Mouse (Mus musculus) erythroblast, embryonic 14.5 days (primary cell): ENCODE results near the gene Fgg. TPM values are rescaled to one million over a fixed set of nuclear protein-coding genes. Genes with fewer than 3 reads are reported as not detected.

ENCODE experiments used
- H3K27me3 ChIP-seq: 2 replicates; pipeline ENCODE4 v1.6.1; 2012; ENCODE audit warnings: inconsistent platforms; ENCODE audit not compliant: control insufficient read depth
- H3K36me3 ChIP-seq: 2 replicates; pipeline ENCODE4 v1.6.1; 2012; ENCODE audit warnings: mild to moderate bottlenecking, inconsistent platforms; ENCODE audit not compliant: control insufficient read depth
- H3K4me1 ChIP-seq: 2 replicates; pipeline ENCODE4 v1.6.1; 2012; ENCODE audit warnings: inconsistent platforms; ENCODE audit not compliant: control insufficient read depth
- H3K4me3 ChIP-seq: replicated peaks from 2 replicates; pipeline ENCODE3; 2012; ENCODE audit warnings: moderate library complexity, mild to moderate bottlenecking, inconsistent platforms
- H3K9me3 ChIP-seq: 2 replicates; pipeline ENCODE4 v1.6.1; 2012; ENCODE audit warnings: low read length, inconsistent platforms, mixed read lengths; ENCODE audit not compliant: control insufficient read depth
- GATA1 ChIP-seq: IDR thresholded peaks from 2 replicates; pipeline ENCODE4 v1.6.1; 2012; ENCODE audit warnings: low read length, inconsistent platforms, mixed read lengths
- TAL1 ChIP-seq: IDR thresholded peaks from 3 replicates; pipeline ENCODE4 v1.6.1; 2012; ENCODE audit warnings: low read length, inconsistent platforms, mixed read lengths
- polyA plus RNA-seq: library from polyadenylated mRNA; stranded (reverse); fragments of >175 nt; gene quantifications from 2 replicates; pipeline ENCODE4 v1.2.3, GENCODE M21; 2012

The Fgg gene
- 0.06 TPM in 1 of 2 replicates, not detected in the other for polyA plus RNA-seq

DNA sequence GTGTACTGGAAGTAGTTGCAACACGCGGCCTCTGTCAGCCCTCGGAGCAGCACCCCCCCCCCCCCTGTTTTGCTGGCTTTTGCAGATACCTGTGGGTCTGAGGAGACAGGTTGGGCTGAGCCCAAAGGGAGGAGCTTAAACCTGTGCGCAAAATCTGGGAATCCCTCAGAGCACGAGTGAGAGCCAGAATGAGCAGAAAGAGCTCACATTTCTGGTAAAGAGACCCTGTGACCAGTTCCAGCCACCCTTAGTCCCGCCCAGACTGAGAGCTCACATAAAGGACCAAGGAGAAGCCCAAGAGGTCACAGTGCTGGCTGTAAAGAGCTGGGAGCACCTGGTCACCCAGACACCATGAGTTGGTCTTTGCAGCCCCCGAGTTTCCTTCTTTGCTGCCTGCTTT lies at the start of gene Fgg:
Gene Fgg, plus strand, starts transcription at position 168 of the 400 bp plus-strand sequence.
- no peaks in the 10 kb centered on the region; the same call in 1 of the 2 replicates for H3K36me3 ChIP-seq
- H3K4me3 ChIP-seq: peak within 1 kb of the TSS; percentile 19
- H3K27me3 ChIP-seq: no peaks in the 10 kb centered on the region
- no peaks in the 10 kb centered on the region for H3K9me3 ChIP-seq
- TF ChIP-seq GATA1 (no peak), TAL1 (no peak)
- H3K4me1 ChIP-seq: no peaks in the 10 kb centered on the region

DNA sequence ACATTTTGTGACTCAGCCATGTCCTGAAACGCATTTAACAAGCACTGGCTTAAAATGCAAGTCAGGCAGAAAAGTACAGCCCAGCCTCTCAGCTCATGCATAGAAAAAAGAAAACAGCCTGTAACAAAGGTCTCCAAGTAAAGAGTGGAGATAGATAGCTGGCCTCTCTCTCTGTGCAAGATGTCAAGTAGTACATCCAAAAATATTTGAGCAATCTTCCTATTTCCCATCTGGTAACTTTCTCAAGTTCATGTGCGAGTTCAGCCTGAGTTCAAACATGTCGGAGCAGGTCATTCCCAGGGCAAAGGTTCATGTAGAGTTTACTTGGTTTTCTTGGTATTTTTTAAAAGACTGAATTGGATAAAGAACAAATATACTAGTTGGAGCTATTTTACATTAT lies 36.5 kb upstream of the Fgg start:
- Histone ChIP-seq H3K4me1 (no peaks in the 10 kb centered on the region), H3K27me3 (no peaks in the 10 kb centered on the region), H3K9me3 (no peaks in the 10 kb centered on the region), H3K4me3 (no peak overlapping the region), H3K36me3 (no peaks in the 10 kb centered on the region)
- TF ChIP-seq TAL1: no peak
- no peak for TF ChIP-seq GATA1

DNA sequence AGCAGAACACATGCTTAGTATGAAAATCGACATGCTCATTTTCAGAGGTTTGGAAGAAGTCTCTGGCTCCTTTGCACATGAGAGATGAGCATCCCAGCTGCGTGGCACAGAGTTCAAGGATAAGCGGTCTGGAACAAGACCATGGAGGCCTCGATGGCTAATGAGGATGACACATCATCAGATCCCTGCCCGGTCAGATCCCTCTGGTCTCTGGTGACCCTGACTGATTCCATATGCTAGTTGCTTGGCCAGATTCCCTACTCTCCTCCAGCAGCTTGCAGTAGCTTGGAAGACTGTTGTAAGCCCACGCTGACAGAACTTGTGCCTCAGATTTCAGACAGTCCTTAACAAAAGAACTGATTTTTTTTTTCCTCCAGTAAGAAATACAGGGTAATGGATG lies 26.7 kb upstream of the Fgg start:
- TF ChIP-seq GATA1: no peak
- no peak for TF ChIP-seq TAL1
- H3K4me3 ChIP-seq: no peak overlapping the region
- H3K27me3 ChIP-seq: no peaks in the 10 kb centered on the region
- no peaks in the 10 kb centered on the region for H3K4me1 ChIP-seq
- no peaks in the 10 kb centered on the region for H3K36me3 ChIP-seq
- no peaks in the 10 kb centered on the region for H3K9me3 ChIP-seq

DNA sequence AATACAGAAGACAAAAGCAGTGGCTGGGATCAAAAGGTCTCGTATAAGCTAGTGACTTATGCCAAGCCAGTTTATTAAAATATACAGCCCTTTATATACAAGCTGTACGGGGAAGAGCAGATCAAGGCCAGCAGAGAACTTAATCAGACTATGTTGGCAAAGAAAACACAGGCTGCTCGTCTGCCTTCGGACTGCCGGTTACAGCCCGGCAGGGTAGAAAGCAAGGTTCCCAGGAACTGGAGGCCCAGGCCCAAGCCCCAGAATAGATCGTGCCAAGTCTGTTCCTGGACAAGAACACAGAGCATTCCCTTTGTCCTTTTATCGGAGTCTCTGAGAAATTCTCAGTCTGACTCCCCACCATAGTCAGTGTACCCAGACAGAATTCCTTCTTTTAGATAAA lies 25.7 kb upstream of the Fgg start:
- Histone ChIP-seq H3K36me3 (no peaks in the 10 kb centered on the region), H3K4me3 (no peak overlapping the region), H3K9me3 (no peaks in the 10 kb centered on the region), H3K27me3 (no peaks in the 10 kb centered on the region), H3K4me1 (no peaks in the 10 kb centered on the region)
- TF ChIP-seq GATA1: no peak
- TF ChIP-seq TAL1: no peak

DNA sequence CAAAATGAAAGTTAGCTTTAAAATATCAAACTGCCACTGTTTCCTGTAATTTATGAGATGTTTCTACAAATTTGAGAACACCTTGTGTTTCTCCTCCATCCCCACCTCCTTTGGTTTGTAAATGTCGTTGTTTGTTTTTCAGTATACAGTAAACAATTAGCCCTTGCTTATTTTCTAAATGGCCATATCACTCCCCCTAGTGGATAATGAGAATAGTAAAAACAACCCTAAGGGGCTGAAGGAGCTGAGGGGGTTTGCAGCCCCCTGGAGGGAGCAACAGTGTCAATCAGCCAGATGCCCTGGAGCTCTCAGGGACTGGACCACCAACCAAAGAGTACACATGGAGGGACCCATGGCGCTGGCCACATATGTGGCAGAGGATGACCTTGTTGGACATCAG lies 22.7 kb upstream of the Fgg start:
- H3K4me3 ChIP-seq: no peak overlapping the region
- H3K9me3 ChIP-seq: no peaks in the 10 kb centered on the region
- H3K27me3 ChIP-seq: no peaks in the 10 kb centered on the region
- no peaks in the 10 kb centered on the region for H3K4me1 ChIP-seq
- no peak for TF ChIP-seq GATA1
- no peak for TF ChIP-seq TAL1
- H3K36me3 ChIP-seq: no peaks in the 10 kb centered on the region

DNA sequence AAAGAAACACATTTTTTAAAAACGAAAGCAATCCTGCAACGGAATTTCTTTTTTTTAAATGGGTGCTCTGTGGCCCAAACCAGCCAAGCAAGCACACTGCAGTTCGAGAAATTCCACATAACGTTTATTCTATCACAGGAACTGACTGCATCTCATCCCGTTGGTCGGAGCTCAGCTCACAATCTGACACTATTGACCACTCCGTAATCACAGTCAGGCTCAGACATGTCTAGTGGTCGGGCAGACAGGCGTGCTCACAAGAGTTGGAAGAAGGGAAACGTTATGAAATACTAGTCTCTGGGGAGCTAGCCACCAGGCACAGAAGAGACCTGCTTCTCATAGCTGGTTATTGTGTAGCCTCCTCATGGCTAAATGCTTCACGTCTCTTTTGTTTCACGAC lies 15.6 kb upstream of the Fgg start:
- Histone ChIP-seq H3K4me3 (no peak overlapping the region), H3K27me3 (no peaks in the 10 kb centered on the region), H3K9me3 (no peaks in the 10 kb centered on the region), H3K4me1 (no peaks in the 10 kb centered on the region), H3K36me3 (no peaks in the 10 kb centered on the region)
- TF ChIP-seq GATA1 (no peak), TAL1 (no peak)

DNA sequence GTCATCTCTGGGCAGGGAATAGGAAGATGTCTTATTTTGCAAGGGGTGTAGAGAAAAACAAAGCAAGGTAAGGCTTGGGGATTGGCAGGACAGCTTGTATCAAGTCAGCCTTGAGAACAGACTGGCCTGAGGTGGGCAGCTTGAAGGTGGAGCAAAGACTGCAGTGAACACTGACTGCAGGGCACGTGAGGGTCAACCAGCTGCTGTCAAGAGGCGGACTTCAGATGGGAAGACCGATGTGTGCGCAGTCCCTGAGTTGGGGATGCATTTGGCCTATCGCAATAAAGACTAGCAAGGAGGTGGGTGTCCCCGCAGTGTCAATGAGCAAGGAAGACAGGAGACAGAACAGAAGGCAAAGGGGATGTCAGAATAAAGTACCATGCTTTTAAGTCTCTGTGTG lies 14.6 kb upstream of the Fgg start:
- Histone ChIP-seq H3K27me3 (no peaks in the 10 kb centered on the region), H3K4me1 (no peaks in the 10 kb centered on the region), H3K4me3 (no peak overlapping the region), H3K9me3 (no peaks in the 10 kb centered on the region), H3K36me3 (no peaks in the 10 kb centered on the region)
- TF ChIP-seq TAL1 (no peak), GATA1 (no peak)

DNA sequence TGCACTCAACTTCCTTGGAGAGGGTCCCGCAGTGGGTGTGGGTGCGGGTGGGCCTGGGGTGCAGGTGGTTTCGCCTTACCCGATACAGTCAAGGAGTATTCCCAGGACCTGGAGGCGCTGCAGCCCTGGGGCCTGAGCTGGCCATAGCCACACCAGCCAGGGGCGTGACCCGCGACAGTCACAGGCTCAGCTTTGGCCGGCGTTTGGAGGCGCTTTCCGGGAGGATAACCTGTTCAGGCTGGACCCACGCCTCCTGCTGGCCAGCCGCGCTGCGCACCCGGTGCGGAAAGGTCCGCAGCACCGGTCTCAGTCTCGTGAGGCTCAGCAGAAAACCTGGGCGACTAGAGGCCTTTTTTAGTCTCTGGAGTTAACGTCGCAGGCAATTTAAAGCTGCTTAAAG lies 12.2 kb upstream of the Fgg start:
- Histone ChIP-seq H3K4me1 (no peaks in the 10 kb centered on the region), H3K9me3 (no peaks in the 10 kb centered on the region), H3K27me3 (no peaks in the 10 kb centered on the region), H3K36me3 (no peaks in the 10 kb centered on the region), H3K4me3 (no peak overlapping the region)
- TF ChIP-seq GATA1 (no peak), TAL1 (no peak)

DNA sequence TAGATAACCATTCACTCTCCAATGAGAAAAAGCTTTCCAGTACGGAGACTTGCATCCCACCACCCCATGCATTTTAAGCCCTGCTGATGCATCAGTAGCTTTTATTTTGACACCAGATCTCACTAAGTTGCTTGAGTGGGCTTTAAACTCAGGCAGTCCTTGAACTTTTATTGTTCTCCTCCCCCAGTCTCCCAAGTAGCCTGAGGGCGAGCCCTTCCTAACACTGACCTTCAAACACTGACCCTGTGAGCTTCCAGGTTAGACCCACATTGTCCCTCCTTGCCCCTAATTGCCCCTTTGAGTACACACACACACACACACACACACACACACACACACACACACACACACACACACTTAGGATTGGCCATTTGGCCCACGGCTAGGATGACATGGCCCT lies 10.9 kb upstream of the Fgg start:
- no peak overlapping the region for H3K4me3 ChIP-seq
- H3K4me1 ChIP-seq: no peaks in the 10 kb centered on the region
- H3K9me3 ChIP-seq: no peaks in the 10 kb centered on the region
- H3K27me3 ChIP-seq: no peaks in the 10 kb centered on the region
- TF ChIP-seq GATA1: no peak
- no peak for TF ChIP-seq TAL1
- no peaks in the 10 kb centered on the region for H3K36me3 ChIP-seq

DNA sequence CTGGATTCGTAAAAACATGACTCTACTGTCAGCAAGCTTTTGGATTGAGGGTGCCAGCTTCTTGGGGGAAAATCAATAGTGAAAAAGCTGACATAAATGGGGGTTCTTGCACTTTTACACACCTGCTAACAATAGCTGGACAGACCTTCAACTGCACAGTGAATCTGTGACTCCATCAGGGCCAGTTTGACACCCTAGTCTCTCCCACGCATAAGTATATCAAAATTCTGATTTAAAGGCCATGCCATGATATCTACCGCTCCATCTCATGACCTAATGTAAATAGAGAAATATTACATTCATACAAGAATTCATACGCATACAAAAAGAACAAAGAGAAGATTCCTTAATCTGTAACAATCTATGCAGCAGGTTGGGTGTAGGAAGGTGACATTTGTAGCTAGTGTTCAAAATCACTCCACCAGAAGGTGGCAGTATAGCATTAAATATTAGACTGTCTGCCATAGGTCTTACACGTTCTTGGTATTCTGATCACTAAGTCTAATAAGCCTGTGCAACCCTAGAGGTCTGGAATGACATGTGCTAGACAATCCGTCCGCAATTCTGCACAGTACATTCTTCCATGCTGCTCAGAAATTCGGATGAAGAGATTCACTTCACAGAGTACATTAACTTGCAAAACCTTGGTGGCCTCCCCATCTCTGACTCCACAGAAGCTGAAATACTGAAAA lies 8.6 kb upstream of the Fgg start:
- Histone ChIP-seq H3K9me3 (no peaks in the 10 kb centered on the region), H3K36me3 (no peaks in the 10 kb centered on the region), H3K4me1 (no peaks in the 10 kb centered on the region), H3K4me3 (no peak overlapping the region), H3K27me3 (no peaks in the 10 kb centered on the region)
- no peak for TF ChIP-seq GATA1
- no peak for TF ChIP-seq TAL1
